Mouse (Mus musculus): ENCODE data around the gene Actl6b.
"Not testable (repeated sequence)": the region's sequence is repeated elsewhere in the genome, so short reads cannot be mapped to it uniquely, and the experiment has no call there.

Gene Actl6b

DNA sequence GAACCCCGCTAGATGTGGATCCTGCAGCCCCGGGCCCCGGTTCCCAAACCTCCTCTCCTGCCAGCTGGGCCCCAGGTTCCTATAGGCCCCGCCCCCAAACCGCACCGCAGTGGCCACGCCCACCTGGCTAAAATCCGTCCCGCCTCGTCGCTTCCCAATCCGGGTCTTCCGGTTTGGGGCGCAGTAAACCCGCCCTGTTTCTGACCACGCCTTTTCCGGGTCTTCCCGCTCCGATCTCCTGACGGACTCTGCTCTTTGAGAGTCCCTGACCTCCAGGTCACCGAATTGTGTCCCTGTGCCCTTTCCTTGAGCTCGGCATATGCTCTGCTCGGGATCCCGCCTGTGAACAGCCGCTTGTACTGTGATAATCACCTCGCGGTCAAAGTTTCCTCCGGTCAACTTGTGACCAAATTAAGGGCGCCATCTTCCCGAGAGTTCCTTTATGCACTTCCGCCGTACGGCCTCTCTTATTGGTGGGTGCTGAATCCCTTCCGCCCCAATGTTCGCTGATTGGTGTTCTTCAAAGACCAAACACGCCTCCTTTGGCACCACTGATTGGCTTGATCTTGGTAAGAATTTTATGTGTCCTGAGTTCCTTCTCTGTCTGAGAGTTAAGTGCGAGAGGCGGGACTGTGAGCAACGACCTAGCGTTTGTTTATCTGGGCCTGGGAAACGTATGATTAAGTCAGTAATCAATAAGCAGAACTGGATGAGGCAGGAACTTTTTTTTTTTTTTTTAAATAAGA, 47.5 kb downstream of the Actl6b start, which contains the start of gene Mospd3:
Gene Mospd3 (minus strand): TSS at position 440 of the 746 bp plus-strand sequence.
- ATAC-seq (ENCODE audit: low TSS enrichment): peak; percentile 98

DNA sequence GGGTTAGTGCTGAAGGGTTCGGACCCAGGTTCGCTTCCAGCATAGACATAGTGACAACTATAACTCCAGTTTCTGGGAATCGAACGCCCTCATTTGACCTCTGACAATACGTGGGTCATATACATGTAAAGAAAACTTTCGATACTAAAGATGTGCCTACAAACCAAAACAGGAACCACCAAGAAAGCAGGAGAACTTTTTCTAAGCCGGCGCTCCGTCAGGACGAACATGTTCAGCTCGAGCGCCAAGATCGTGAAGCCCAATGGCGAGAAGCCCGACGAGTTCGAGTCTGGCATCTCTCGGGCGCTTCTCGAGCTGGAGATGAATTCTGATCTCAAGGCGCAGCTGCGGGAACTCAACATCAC, 48.0 kb downstream of the Actl6b start:
- no peak for ATAC-seq (ENCODE audit: low TSS enrichment)

GRCm38 (mm10) chr5:137607860-137608653, 54.7 kb downstream of the Actl6b start:
- no peak for ATAC-seq (ENCODE audit: low TSS enrichment)

DNA sequence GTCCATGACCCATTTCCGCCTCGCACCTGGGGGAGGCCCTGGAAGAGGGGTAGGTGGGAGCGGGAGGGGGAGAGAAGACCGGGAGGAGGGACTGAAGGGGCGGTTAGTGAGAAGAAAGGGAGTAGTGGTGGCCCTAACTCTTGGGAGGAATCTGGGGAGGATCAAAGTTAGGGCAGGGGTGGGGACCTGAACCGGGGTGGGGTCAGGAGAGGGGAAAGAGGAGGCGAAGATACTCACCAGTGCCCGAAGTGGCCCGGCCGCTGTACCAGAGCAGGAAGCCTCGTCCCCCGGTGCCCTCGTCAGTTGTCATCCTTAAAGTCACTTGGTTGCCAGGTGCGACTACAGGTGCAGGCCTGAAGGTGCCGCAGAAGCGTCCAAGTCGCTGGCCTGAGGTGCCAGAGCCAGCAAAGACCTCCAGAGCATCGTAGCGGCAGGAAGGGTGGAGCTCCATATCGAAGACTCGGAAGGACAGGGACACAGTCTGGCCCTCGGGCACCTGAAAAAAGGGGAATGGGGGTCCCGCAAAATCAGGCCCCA, 55.4 kb downstream of the Actl6b start:
- ATAC-seq (ENCODE audit: low TSS enrichment): no peak

DNA sequence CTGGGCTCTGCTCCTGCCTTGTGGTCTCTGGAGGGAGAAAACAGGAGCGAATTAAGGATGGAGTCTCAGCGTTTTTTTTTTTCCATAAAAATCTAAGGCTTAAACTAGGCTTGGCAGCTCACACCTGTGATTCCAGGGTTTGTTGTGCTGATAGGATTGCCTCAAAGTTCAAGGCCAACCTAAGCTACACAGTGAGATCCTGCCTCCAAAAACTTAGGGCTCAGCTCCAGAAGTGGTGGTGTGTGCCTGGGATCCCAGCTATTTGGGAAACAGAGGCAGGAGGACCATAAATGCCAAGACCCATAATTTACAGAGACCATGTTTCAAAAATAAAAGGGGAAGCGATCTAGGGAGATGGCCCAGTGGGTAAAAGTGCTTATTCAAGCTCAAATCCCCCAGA, 56.0 kb downstream of the Actl6b start:
- no peak for ATAC-seq (ENCODE audit: low TSS enrichment)

DNA sequence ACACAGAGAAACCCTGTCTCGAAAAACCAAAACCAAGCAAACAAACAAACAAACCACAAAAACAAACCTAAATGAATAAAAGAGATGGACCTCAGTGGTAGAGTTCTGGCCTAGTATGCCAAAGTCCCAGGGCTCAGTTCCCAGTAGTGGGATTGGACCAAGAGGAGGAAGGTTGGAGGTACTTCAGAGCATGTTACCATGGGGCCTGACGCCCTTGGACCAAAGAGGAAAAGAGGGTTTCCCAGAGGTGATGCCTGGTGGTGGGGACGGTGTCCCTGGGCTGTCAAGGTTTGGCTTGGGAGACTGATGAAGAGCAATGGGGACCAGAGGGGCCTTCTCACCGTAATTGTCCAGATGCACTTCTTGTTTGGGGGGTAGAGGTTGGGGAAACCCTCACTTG, 56.7 kb downstream of the Actl6b start:
- no peak for ATAC-seq (ENCODE audit: low TSS enrichment)

DNA sequence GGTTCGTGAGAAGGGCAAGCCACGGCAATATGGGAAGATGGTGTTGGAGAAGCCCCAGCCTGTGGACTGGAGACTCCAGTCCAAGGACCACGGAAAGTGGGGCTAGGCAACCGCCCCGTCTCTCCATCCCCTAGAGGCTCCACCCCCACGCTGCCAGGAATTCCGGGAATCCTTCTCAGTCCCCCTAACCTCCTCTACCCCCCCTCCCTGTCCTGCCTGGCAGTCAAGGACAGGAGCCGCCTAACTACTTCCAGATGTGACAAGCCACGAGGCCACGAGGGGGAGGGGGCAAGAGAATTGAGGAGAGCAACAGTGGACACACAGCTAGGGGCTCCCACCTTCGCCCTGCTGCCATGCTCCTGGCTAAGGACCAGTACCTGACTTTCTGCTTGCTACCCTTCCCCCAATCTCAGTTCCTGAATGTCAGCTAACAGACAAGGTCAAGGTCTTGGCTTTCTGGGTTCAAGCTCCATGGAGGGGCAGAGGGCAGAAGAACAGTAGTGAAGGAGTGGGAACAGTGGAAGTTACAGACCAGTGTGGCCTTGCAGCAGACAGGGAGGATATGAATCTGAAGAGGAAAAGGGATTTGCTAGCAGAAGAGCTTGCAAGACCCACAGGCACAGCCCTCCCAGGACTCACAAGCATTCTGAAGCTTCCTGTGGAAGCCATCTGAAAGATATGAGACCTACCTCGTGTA, 57.4 kb downstream of the Actl6b start:
- no peak for ATAC-seq (ENCODE audit: low TSS enrichment)

DNA sequence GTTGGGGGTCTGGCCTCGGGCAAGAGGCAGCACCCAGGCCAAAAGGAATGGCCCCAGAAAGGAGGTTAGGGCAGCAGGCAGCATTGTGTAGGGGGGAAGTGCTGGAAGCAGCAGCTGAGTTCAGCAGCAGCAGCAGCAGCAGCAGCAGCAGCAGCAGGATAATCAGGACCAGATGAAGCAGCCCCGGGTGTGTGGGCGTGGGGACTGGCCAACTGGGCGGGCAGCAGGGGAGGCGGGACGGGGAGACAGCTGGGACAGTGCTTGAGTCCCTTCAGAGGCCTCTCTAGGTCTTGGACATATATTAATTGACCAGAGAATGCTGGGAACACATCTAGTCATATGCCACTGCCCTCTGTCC, 57.9 kb downstream of the Actl6b start:
- no peak for ATAC-seq (ENCODE audit: low TSS enrichment)

DNA sequence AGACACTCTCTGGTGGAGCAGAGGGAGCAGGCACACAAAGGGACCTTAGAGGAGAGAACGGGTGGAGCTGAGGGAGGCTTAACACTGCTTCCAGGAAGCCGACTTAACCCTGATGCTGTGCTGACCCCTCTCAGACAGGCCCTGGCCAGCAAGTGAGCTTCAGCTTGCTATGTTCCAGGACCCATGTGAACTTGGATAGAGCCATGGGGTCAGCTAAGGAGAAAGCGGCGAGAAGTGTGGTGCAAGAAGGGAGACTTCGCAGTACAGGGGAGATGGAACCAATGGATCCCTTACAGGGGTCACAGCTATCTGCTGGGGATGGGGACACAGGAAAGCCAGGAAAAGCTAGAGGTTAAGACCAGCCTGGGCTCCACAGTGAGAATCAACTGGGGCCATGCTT, 59.8 kb downstream of the Actl6b start:
- ATAC-seq (ENCODE audit: low TSS enrichment): no peak

- ATAC-seq (ENCODE audit: low TSS enrichment): no peak
Observed at GRCm38 (mm10) chr5:137613550-137613949, 60.2 kb downstream of the Actl6b start, which contains the start of gene Pcolce. TSS of gene Pcolce (minus strand) at chr5:137613784.

DNA sequence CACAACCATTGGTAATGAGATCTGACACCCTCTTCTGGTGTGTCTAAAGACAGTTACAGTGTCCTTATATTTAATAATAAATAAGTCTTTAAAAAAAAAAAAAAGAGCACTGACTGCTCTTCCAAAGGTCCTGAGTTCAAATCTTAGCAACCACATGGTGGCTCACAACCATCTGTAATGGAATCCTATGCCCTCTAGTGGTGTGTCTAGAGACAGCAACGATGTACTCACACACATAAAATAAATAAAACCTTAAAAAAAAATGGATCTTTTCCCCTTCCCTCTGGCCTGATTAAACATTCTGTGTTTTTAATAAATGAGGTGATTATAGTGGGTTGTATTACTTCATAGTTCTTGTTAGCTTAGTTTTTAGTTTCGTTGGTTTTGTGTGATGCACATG, 61.6 kb downstream of the Actl6b start:
- ATAC-seq (ENCODE audit: low TSS enrichment): not testable (repeated sequence)

DNA sequence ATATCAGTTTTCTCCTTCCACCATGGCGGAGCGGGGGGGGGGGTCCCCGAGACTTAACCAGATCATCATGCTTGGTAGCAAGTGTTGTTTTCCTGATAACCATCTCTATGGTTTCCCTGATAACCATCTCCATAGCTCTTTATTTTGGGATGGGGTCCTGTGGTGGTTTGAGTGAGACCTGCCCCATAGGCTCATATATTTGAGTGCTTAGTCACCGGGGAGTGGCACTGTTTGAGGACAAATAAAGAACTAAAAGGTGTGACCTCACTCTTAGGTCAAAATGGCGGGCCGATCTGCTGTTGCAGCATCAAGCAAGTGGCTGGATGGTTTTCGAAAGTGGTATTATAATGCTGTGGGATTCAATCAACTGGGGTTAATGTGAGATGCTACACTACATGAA, 62.0 kb downstream of the Actl6b start:
- ATAC-seq (ENCODE audit: low TSS enrichment): no peak

Measured in frontal cortex, adult (tissue).